ENCODE assay signal across 7 mouse cellular contexts in genomic region chr1:131867093-131867945, GRCm38 (mm10). TPM values are rescaled to one million over a fixed set of nuclear protein-coding genes. Genes with fewer than 3 reads are reported as not detected.
DNase-seq lines count a peak whose midpoint lies in the region; ATAC-seq lines count a peak whose summit lies in the region.

Gene Rab29 (plus strand): TSS chr1:131867224.

- no peaks in the 10 kb centered on the region for H3K27me3 ChIP-seq in embryonic facial prominence, embryonic 12.5 days
- H3K27me3 ChIP-seq in limb, embryonic 11.5 days (ENCODE audit: control insufficient read depth, insufficient read depth, low read length) = 0 out of 2 replicates have a peak, but pooled peaks cover 5% of the 10 kb centered on the region
- no peaks in the 10 kb centered on the region for H3K27me3 ChIP-seq in midbrain, embryonic 14.5 days (ENCODE audit: control insufficient read depth, insufficient read depth, low read length)

- peaks cover 5% of the 10 kb centered on the region; the same call in 1 of the 2 replicates for H3K4me1 ChIP-seq in embryonic facial prominence, embryonic 12.5 days
- no peaks in the 10 kb centered on the region for H3K4me1 ChIP-seq in limb, embryonic 11.5 days (ENCODE audit: control insufficient read depth, insufficient read depth, low read length)
- no peaks in the 10 kb centered on the region for H3K4me1 ChIP-seq in midbrain, embryonic 14.5 days (ENCODE audit: control insufficient read depth, insufficient read depth, low read length)

- H3K4me2 ChIP-seq in embryonic facial prominence, embryonic 12.5 days (replicated peaks) = peak within 1 kb of the TSS; percentile 81
- peak within 1 kb of the TSS; percentile 69 for H3K4me2 ChIP-seq in limb, embryonic 11.5 days (ENCODE audit: low read depth, severe bottlenecking)
- H3K4me2 ChIP-seq in midbrain, embryonic 14.5 days (ENCODE audit: low read length) = peak within 1 kb of the TSS; percentile 84

- H3K9ac ChIP-seq in embryonic facial prominence, embryonic 12.5 days = peak within 1 kb of the TSS; percentile 50
- H3K9ac ChIP-seq in limb, embryonic 11.5 days (ENCODE audit: low read length) = peak within 1 kb of the TSS; percentile 55
- H3K9ac ChIP-seq in midbrain, embryonic 14.5 days (replicated peaks; ENCODE audit: low read length) = peak within 1 kb of the TSS; percentile 40

- peak; percentile 86 for ATAC-seq in embryonic facial prominence, embryonic 12.5 days (ENCODE audit: insufficient number of reproducible peaks, insufficient read depth, low FRiP score, low TSS enrichment)
- ATAC-seq in limb, embryonic 11.5 days (ENCODE audit: insufficient number of reproducible peaks, low FRiP score, low TSS enrichment, low read depth) = peak; percentile 92
- peak; percentile 95 for ATAC-seq in midbrain, embryonic 14.5 days (ENCODE audit: low FRiP score, low TSS enrichment)

- H3K9me3 ChIP-seq in embryonic facial prominence, embryonic 12.5 days = no peaks in the 10 kb centered on the region
- no peaks in the 10 kb centered on the region for H3K9me3 ChIP-seq in limb, embryonic 11.5 days (ENCODE audit: control insufficient read depth, low read length)
- no peaks in the 10 kb centered on the region for H3K9me3 ChIP-seq in midbrain, embryonic 14.5 days (ENCODE audit: control insufficient read depth, low read length)

- peak within 1 kb of the TSS; percentile 53 for H3K4me3 ChIP-seq in embryonic facial prominence, embryonic 12.5 days
- H3K4me3 ChIP-seq in limb, embryonic 11.5 days (ENCODE audit: low read depth, low read length) = peak within 1 kb of the TSS; percentile 31
- peak within 1 kb of the TSS; percentile 49 for H3K4me3 ChIP-seq in midbrain, embryonic 14.5 days (replicated peaks; ENCODE audit: low read depth, low read length)

- no peak within 1 kb of the TSS for H3K27ac ChIP-seq in embryonic facial prominence, embryonic 12.5 days
- no peak within 1 kb of the TSS for H3K27ac ChIP-seq in limb, embryonic 11.5 days (replicated peaks; ENCODE audit: low read depth, low read length)
- H3K27ac ChIP-seq in midbrain, embryonic 14.5 days (replicated peaks; ENCODE audit: low read depth, low read length) = no peak within 1 kb of the TSS

- peak; percentile 89 for DNase-seq in adrenal gland, postnatal 25 days
- DNase-seq in heart, adult 11 months = peak; percentile 99
- DNase-seq in kidney, adult 18-20 months = peak; percentile 92
- DNase-seq in limb, embryonic 11.5 days (ENCODE audit: low spot score) = peak; percentile 93
- DNase-seq in midbrain, embryonic 14.5 days = peak; percentile 95
- peak; percentile 82 to 88 for DNase-seq in spleen, adult 18-20 months

- H3K36me3 ChIP-seq in embryonic facial prominence, embryonic 12.5 days = no peaks in the 10 kb centered on the region
- H3K36me3 ChIP-seq in limb, embryonic 11.5 days (ENCODE audit: control insufficient read depth, insufficient read depth, low read length) = no peaks in the 10 kb centered on the region
- H3K36me3 ChIP-seq in midbrain, embryonic 14.5 days (ENCODE audit: control insufficient read depth, insufficient read depth, low read length) = no peaks in the 10 kb centered on the region

- 2% methylated on average over 46 of the region's 46 CpGs for whole genome bisulfite sequencing in embryonic facial prominence, embryonic 12.5 days
- 2% methylated on average over 46 of the region's 46 CpGs for WGBS in limb, embryonic 11.5 days
- under 1% methylated on average over 46 of the region's 46 CpGs for WGBS in midbrain, embryonic 14.5 days

RNA-seq across cellular contexts. Expression of gene Rab29, which starts in this region (rescaled TPM):
- total RNA-seq in adrenal gland, postnatal 25 days (2021) = 15.9 and 21.3 TPM in 2 replicates
- 18.7 and 18.9 TPM in 2 replicates for polyA plus RNA-seq in embryonic facial prominence, embryonic 12.5 days (2016; fragmentation: Nextera tagmentation; extraction: Ambion mirVana)
- polyA plus RNA-seq in limb, embryonic 11.5 days (2014; fragmentation: Nextera tagmentation; extraction: Ambion mirVana) = 8.5 and 10.7 TPM in 2 replicates
- 3.7 and 8.8 TPM in 2 replicates for polyA plus RNA-seq in midbrain, embryonic 14.5 days (2014; fragmentation: Nextera tagmentation; extraction: Ambion mirVana)
